Mouse (Mus musculus) erythroblast, embryonic 14.5 days (primary cell): ENCODE measurements around the gene Akap2. TPM values are rescaled to one million over a fixed set of nuclear protein-coding genes. Genes with fewer than 3 reads are reported as not detected.

ENCODE experiments used
- H3K27me3 ChIP-seq: 2 replicates; pipeline ENCODE4 v1.6.1; 2012; ENCODE audit warnings: inconsistent platforms; ENCODE audit not compliant: control insufficient read depth
- H3K36me3 ChIP-seq: 2 replicates; pipeline ENCODE4 v1.6.1; 2012; ENCODE audit warnings: mild to moderate bottlenecking, inconsistent platforms; ENCODE audit not compliant: control insufficient read depth
- H3K4me1 ChIP-seq: 2 replicates; pipeline ENCODE4 v1.6.1; 2012; ENCODE audit warnings: inconsistent platforms; ENCODE audit not compliant: control insufficient read depth
- H3K4me3 ChIP-seq: replicated peaks from 2 replicates; pipeline ENCODE3; 2012; ENCODE audit warnings: moderate library complexity, mild to moderate bottlenecking, inconsistent platforms
- H3K9me3 ChIP-seq: 2 replicates; pipeline ENCODE4 v1.6.1; 2012; ENCODE audit warnings: low read length, inconsistent platforms, mixed read lengths; ENCODE audit not compliant: control insufficient read depth
- GATA1 ChIP-seq: IDR thresholded peaks from 2 replicates; pipeline ENCODE4 v1.6.1; 2012; ENCODE audit warnings: low read length, inconsistent platforms, mixed read lengths
- TAL1 ChIP-seq: IDR thresholded peaks from 3 replicates; pipeline ENCODE4 v1.6.1; 2012; ENCODE audit warnings: low read length, inconsistent platforms, mixed read lengths
- polyA plus RNA-seq: library from polyadenylated mRNA; stranded (reverse); fragments of >175 nt; gene quantifications from 2 replicates; pipeline ENCODE4 v1.2.3, GENCODE M21; 2012

Akap2 gene
- polyA plus RNA-seq, 1 experiment, result under 0.01 TPM

- H3K27me3 ChIP-seq, result no peaks in the 10 kb centered on the region
- no peak for TF ChIP-seq TAL1
- no peak for TF ChIP-seq GATA1
Observed at GRCm38 (mm10) chr4:57892001-57892586, 174.6 kb downstream of the Akap2 start.

GRCm38 (mm10) chr4:57895140-57895539 is 177.7 kb downstream of the Akap2 start:
- no peaks in the 10 kb centered on the region for H3K9me3 ChIP-seq
- no peaks in the 10 kb centered on the region for H3K36me3 ChIP-seq
- TF ChIP-seq GATA1 (no peak), TAL1 (no peak)

More at GRCm38 (mm10) chr4:57892001-57892586, 174.6 kb downstream of the Akap2 start:
- Histone ChIP-seq H3K4me3 (no peak overlapping the region), H3K4me1 (no peaks in the 10 kb centered on the region), H3K9me3 (no peaks in the 10 kb centered on the region), H3K36me3 (no peaks in the 10 kb centered on the region)

GRCm38 (mm10) chr4:57895902-57896301 is 178.4 kb downstream of the Akap2 start:
- Histone ChIP-seq H3K36me3 (no peaks in the 10 kb centered on the region), H3K4me3 (no peak overlapping the region), H3K4me1 (no peaks in the 10 kb centered on the region), H3K27me3 (no peaks in the 10 kb centered on the region), H3K9me3 (no peaks in the 10 kb centered on the region)
- TF ChIP-seq TAL1, result no peak
- TF ChIP-seq GATA1, result no peak

More at GRCm38 (mm10) chr4:57895140-57895539, 177.7 kb downstream of the Akap2 start:
- Histone ChIP-seq H3K4me1 (no peaks in the 10 kb centered on the region), H3K27me3 (no peaks in the 10 kb centered on the region), H3K4me3 (no peak overlapping the region)

- Histone ChIP-seq H3K27me3 (no peaks in the 10 kb centered on the region), H3K36me3 (no peaks in the 10 kb centered on the region), H3K4me3 (no peak overlapping the region), H3K9me3 (no peaks in the 10 kb centered on the region), H3K4me1 (no peaks in the 10 kb centered on the region)
- TF ChIP-seq TAL1 (no peak), GATA1 (no peak)
Observed at GRCm38 (mm10) chr4:57896631-57897030, 179.2 kb downstream of the Akap2 start.

GRCm38 (mm10) chr4:57901210-57901609 is 183.8 kb downstream of the Akap2 start:
- H3K9me3 ChIP-seq, result no peaks in the 10 kb centered on the region
- no peaks in the 10 kb centered on the region for H3K27me3 ChIP-seq
- no peak overlapping the region for H3K4me3 ChIP-seq
- H3K36me3 ChIP-seq, result no peaks in the 10 kb centered on the region
- no peaks in the 10 kb centered on the region for H3K4me1 ChIP-seq
- no peak for TF ChIP-seq TAL1
- TF ChIP-seq GATA1, result no peak

GRCm38 (mm10) chr4:57902619-57903018 is 185.2 kb downstream of the Akap2 start:
- no peaks in the 10 kb centered on the region for H3K4me1 ChIP-seq
- no peaks in the 10 kb centered on the region for H3K36me3 ChIP-seq
- TF ChIP-seq GATA1, result no peak
- no peak for TF ChIP-seq TAL1
- H3K27me3 ChIP-seq, result no peaks in the 10 kb centered on the region
- H3K4me3 ChIP-seq, result no peak overlapping the region
- H3K9me3 ChIP-seq, result no peaks in the 10 kb centered on the region

GRCm38 (mm10) chr4:57904211-57904610 is 186.8 kb downstream of the Akap2 start:
- no peaks in the 10 kb centered on the region for H3K9me3 ChIP-seq
- H3K4me3 ChIP-seq, result no peak overlapping the region
- no peaks in the 10 kb centered on the region for H3K27me3 ChIP-seq
- H3K36me3 ChIP-seq, result no peaks in the 10 kb centered on the region
- no peak for TF ChIP-seq GATA1
- TF ChIP-seq TAL1, result no peak
- no peaks in the 10 kb centered on the region for H3K4me1 ChIP-seq

GRCm38 (mm10) chr4:57904638-57905037 is 187.2 kb downstream of the Akap2 start:
- TF ChIP-seq TAL1 (no peak), GATA1 (no peak)
- H3K4me3 ChIP-seq, result no peak overlapping the region
- no peaks in the 10 kb centered on the region for H3K4me1 ChIP-seq
- H3K36me3 ChIP-seq, result no peaks in the 10 kb centered on the region
- H3K9me3 ChIP-seq, result no peaks in the 10 kb centered on the region
- H3K27me3 ChIP-seq, result no peaks in the 10 kb centered on the region

GRCm38 (mm10) chr4:57906708-57907107 is 189.3 kb downstream of the Akap2 start:
- no peaks in the 10 kb centered on the region for H3K9me3 ChIP-seq
- H3K4me3 ChIP-seq, result no peak overlapping the region
- TF ChIP-seq TAL1, result no peak
- no peak for TF ChIP-seq GATA1
- no peaks in the 10 kb centered on the region for H3K36me3 ChIP-seq
- H3K4me1 ChIP-seq, result no peaks in the 10 kb centered on the region
- no peaks in the 10 kb centered on the region for H3K27me3 ChIP-seq

GRCm38 (mm10) chr4:57908860-57909259 is 191.4 kb downstream of the Akap2 start:
- Histone ChIP-seq H3K4me1 (no peaks in the 10 kb centered on the region), H3K36me3 (no peaks in the 10 kb centered on the region)
- no peak for TF ChIP-seq GATA1
- no peak for TF ChIP-seq TAL1

More at GRCm38 (mm10) chr4:57908860-57909259, 191.4 kb downstream of the Akap2 start:
- Histone ChIP-seq H3K27me3 (no peaks in the 10 kb centered on the region), H3K4me3 (no peak overlapping the region), H3K9me3 (no peaks in the 10 kb centered on the region)
